Mouse (Mus musculus): ENCODE results near the gene Smyd3. TPM values are rescaled to one million over a fixed set of nuclear protein-coding genes. Genes with fewer than 3 reads are reported as not detected.
"Not testable (repeated sequence)": the region's sequence is repeated elsewhere in the genome, so short reads cannot be mapped to it uniquely, and the experiment has no call there.

The Smyd3 gene
- total RNA-seq, 2 experiments from 2014 or later: 20.3 to 30.9 TPM

- intact Hi-C loops (cut with DNase I): no loop called here
Measured at GRCm38 (mm10) chr1:179341589-179341988, 176.3 kb downstream of the Smyd3 start.

GRCm38 (mm10) chr1:179339066-179339465, 178.8 kb downstream of the Smyd3 start:
- intact Hi-C loops (cut with DNase I): no loop called here
- no peak for DNase-seq (ENCODE audit: extremely low spot score in 1 of 2, low spot score in 2 of 2)

More at GRCm38 (mm10) chr1:179341589-179341988, 176.3 kb downstream of the Smyd3 start:
- no peak for DNase-seq (ENCODE audit: extremely low spot score in 1 of 2, low spot score in 2 of 2)

- intact Hi-C loops (cut with DNase I): no loop called here
- no peak for DNase-seq (ENCODE audit: extremely low spot score in 1 of 2, low spot score in 2 of 2)
Measured at GRCm38 (mm10) chr1:179337529-179337928, 180.3 kb downstream of the Smyd3 start.

GRCm38 (mm10) chr1:179326965-179327308, 190.9 kb downstream of the Smyd3 start:
- intact Hi-C loops (cut with DNase I): no loop called here
- no peak for DNase-seq (ENCODE audit: extremely low spot score in 1 of 2, low spot score in 2 of 2)

- peak in 1 of 2 experiments; percentile 47 for DNase-seq (ENCODE audit: extremely low spot score in 1 of 2, low spot score in 2 of 2)
- intact Hi-C loops (cut with DNase I): no loop called here
Measured at GRCm38 (mm10) chr1:179326262-179326964, 191.4 kb downstream of the Smyd3 start.

- no peak for DNase-seq (ENCODE audit: extremely low spot score in 1 of 2, low spot score in 2 of 2)
- intact Hi-C loops (cut with DNase I): no loop called here
Measured at GRCm38 (mm10) chr1:179324271-179324670, 193.6 kb downstream of the Smyd3 start.

GRCm38 (mm10) chr1:179313618-179314017, 204.2 kb downstream of the Smyd3 start:
- DNase-seq (ENCODE audit: extremely low spot score in 1 of 2, low spot score in 2 of 2): no peak
- intact Hi-C loops (cut with DNase I): no loop called here

GRCm38 (mm10) chr1:179309487-179309886, 208.4 kb downstream of the Smyd3 start:
- intact Hi-C loops (cut with DNase I): no loop called here
- no peak for DNase-seq (ENCODE audit: extremely low spot score in 1 of 2, low spot score in 2 of 2)

GRCm38 (mm10) chr1:179302446-179303230, 215.2 kb downstream of the Smyd3 start:
- no peak for DNase-seq (ENCODE audit: extremely low spot score in 1 of 2, low spot score in 2 of 2)
- intact Hi-C loops (cut with DNase I): no loop called here

GRCm38 (mm10) chr1:179295626-179296025, 222.2 kb downstream of the Smyd3 start:
- DNase-seq (ENCODE audit: extremely low spot score in 1 of 2, low spot score in 2 of 2): no peak
- intact Hi-C loops (cut with DNase I): no loop called here

- intact Hi-C loops (cut with DNase I): no loop called here
- DNase-seq (ENCODE audit: extremely low spot score in 1 of 2, low spot score in 2 of 2): no peak
Measured at GRCm38 (mm10) chr1:179293772-179294353, 224.0 kb downstream of the Smyd3 start.

GRCm38 (mm10) chr1:179290181-179290580, 227.7 kb downstream of the Smyd3 start:
- intact Hi-C loops (cut with DNase I); DNase-seq (ENCODE audit: extremely low spot score in 1 of 2, low spot score in 2 of 2): not testable (repeated sequence)

- intact Hi-C loops (cut with DNase I): no loop called here
- DNase-seq (ENCODE audit: extremely low spot score in 1 of 2, low spot score in 2 of 2): no peak
Measured at GRCm38 (mm10) chr1:179289744-179290143, 228.1 kb downstream of the Smyd3 start.

GRCm38 (mm10) chr1:179286748-179287147, 231.1 kb downstream of the Smyd3 start:
- intact Hi-C loops (cut with DNase I): no loop called here
- no peak for DNase-seq (ENCODE audit: extremely low spot score in 1 of 2, low spot score in 2 of 2)

GRCm38 (mm10) chr1:179282821-179283220, 235.0 kb downstream of the Smyd3 start:
- intact Hi-C loops (cut with DNase I): no loop called here
- DNase-seq (ENCODE audit: extremely low spot score in 1 of 2, low spot score in 2 of 2): no peak

GRCm38 (mm10) chr1:179281401-179282121, 236.3 kb downstream of the Smyd3 start:
- intact Hi-C loops (cut with DNase I): no loop called here
- no peak for DNase-seq (ENCODE audit: extremely low spot score in 1 of 2, low spot score in 2 of 2)

- DNase-seq (ENCODE audit: extremely low spot score in 1 of 2, low spot score in 2 of 2): no peak
- intact Hi-C loops (cut with DNase I): no loop called here
Measured at GRCm38 (mm10) chr1:179279116-179279515, 238.7 kb downstream of the Smyd3 start.

- DNase-seq (ENCODE audit: extremely low spot score in 1 of 2, low spot score in 2 of 2): no peak
- intact Hi-C loops (cut with DNase I): no loop called here
Measured at GRCm38 (mm10) chr1:179277346-179277745, 240.5 kb downstream of the Smyd3 start.

- intact Hi-C loops (cut with DNase I): no loop called here
- DNase-seq (ENCODE audit: extremely low spot score in 1 of 2, low spot score in 2 of 2): no peak
Measured at GRCm38 (mm10) chr1:179276866-179277265, 241.0 kb downstream of the Smyd3 start.
